Mouse (Mus musculus) liver, postnatal 0 days (tissue): ENCODE measurements around the gene Boc. TPM values are rescaled to one million over a fixed set of nuclear protein-coding genes. Genes with fewer than 3 reads are reported as not detected.

ENCODE experiments used
- ATAC-seq: fragments of 200-750 bp; cut with Nextera tagmentation; 2 replicates; pipeline ENCODE4 v1.8.0; 2017; ENCODE audit warnings: mild to moderate bottlenecking, moderate library complexity
- DNase-seq: peaks from one replicate; pipeline ENCODE4 v3.0.0-alpha.2; 2016
- H3K27ac ChIP-seq: fragments of 300-500 bp; sonication (generic); 2 replicates; pipeline ENCODE4 v1.5.1; 2014; ENCODE audit warnings: antibody characterized with exemption, moderate library complexity, mild to moderate bottlenecking, low read depth
- H3K27me3 ChIP-seq: fragments of 300-500 bp; sonication (generic); 2 replicates; pipeline ENCODE4 v1.6.1; 2014; ENCODE audit warnings: low read length, control low read depth, mixed read lengths; ENCODE audit not compliant: insufficient read depth
- H3K36me3 ChIP-seq: fragments of 300-500 bp; sonication (generic); replicated peaks from 2 replicates; pipeline ENCODE4 v1.6.1; 2014; ENCODE audit warnings: mild to moderate bottlenecking, control low read depth, low read length, moderate library complexity, mixed read lengths; ENCODE audit not compliant: insufficient read depth
- H3K4me1 ChIP-seq: fragments of 300-500 bp; sonication (generic); 2 replicates; pipeline ENCODE4 v1.6.1; 2014; ENCODE audit warnings: antibody characterized with exemption, mild to moderate bottlenecking, control low read depth; ENCODE audit not compliant: insufficient read depth
- H3K4me2 ChIP-seq: fragments of 300-500 bp; sonication (generic); 2 replicates; pipeline ENCODE4 v1.6.1; 2014; ENCODE audit warnings: low read depth, mild to moderate bottlenecking, low read length, moderate library complexity, mixed read lengths
- H3K4me3 ChIP-seq: fragments of 300-500 bp; sonication (generic); 2 replicates; pipeline ENCODE4 v1.5.1; 2014; ENCODE audit warnings: low read depth, low read length
- H3K9ac ChIP-seq: fragments of 300-500 bp; sonication (generic); replicated peaks from 2 replicates; pipeline ENCODE4 v1.6.1; 2014; ENCODE audit warnings: mild to moderate bottlenecking, moderate library complexity
- H3K9me3 ChIP-seq: fragments of 300-500 bp; sonication (generic); 2 replicates; pipeline ENCODE4 v1.6.1; 2016; ENCODE audit warnings: mild to moderate bottlenecking, control low read depth, low read length, mixed read lengths
- CTCF ChIP-seq: sonication (generic); IDR thresholded peaks from 2 replicates; pipeline ENCODE4 v1.5.1; 2016; ENCODE audit warnings: antibody characterized with exemption, low read depth
- EP300 ChIP-seq: IDR thresholded peaks from 2 replicates; pipeline ENCODE4 v1.6.1; 2016; ENCODE audit warnings: antibody characterized with exemption, low read depth, mild to moderate bottlenecking
- WGBS: fragments of 180-500 bp; shearing (Covaris S2); extraction: QIAGEN DNeasy Blood & Tissue Kit; methylation state at CpG from one replicate; pipeline ENCODE4 v1.1.7; 2014; ENCODE audit not compliant: insufficient replicate concordance; 5-methylcytosine and 5-hydroxymethylcytosine counted together
- polyA plus RNA-seq: library from polyadenylated mRNA; unstranded; fragments of >200 nt; fragmentation: Nextera tagmentation; extraction: Ambion mirVana; gene quantifications from 2 replicates; pipeline ENCODE4 v1.2.1, GENCODE M21; 2015

The Boc gene
- polyA plus RNA-seq, 1 experiment from 2014 or later = 0.14 TPM

DNA sequence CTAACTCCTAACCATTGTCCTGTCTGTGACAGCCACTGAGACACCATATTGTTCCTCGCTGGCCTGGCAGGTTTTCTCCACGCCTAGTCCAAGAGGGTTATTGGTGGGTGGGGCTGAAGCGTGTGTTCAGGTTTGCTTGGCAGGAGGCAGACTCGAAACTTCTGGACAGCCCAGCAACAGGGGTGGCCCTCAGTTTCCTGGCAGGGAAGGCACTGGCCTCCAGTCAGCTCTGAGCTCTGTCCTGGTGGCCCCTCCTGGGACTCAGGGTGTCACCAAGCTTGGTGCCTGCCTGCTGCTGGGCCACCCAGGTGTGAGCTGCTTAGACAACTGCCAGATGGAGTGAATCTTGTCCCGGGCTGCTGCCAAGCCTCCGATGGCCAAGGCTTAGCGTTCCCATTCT, 56.4 kb downstream of the Boc start:
- ATAC-seq (no peak), DNase-seq (no peak)
- Histone ChIP-seq H3K4me3 (no peak overlapping the region), H3K27me3 (no peaks in the 10 kb centered on the region), H3K9ac (no peak overlapping the region), H3K4me1 (no peaks in the 10 kb centered on the region), H3K4me2 (no peak overlapping the region), H3K36me3 (no peaks in the 10 kb centered on the region), H3K9me3 (no peaks in the 10 kb centered on the region), H3K27ac (no peak overlapping the region)
- 67% methylated on average over 7 of the region's 7 CpGs for WGBS
- TF ChIP-seq CTCF = no peak
- no peak for TF ChIP-seq EP300

DNA sequence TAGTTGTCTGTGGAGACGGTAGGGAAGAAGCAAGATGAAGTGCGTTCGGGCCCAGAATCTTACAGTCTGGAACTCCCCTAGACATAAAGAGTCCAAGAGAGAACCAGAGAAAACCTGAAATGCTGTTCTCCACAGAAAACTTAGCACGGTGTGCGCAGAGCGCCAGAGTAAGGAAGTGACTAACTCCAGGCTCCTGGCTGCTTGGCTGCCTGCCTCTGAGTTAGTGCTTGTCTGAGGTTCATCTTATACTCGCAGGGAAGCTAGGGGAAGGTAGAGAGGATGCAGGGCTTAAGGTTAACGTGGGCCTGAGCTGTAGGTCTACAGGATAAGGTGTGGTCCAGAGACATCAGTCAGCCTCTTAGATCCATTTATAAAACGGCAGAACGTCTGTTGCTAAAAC, 56.9 kb downstream of the Boc start:
- Histone ChIP-seq H3K27ac (no peak overlapping the region), H3K4me2 (no peak overlapping the region), H3K4me1 (no peaks in the 10 kb centered on the region), H3K9ac (no peak overlapping the region), H3K4me3 (no peak overlapping the region), H3K27me3 (no peaks in the 10 kb centered on the region), H3K36me3 (no peaks in the 10 kb centered on the region), H3K9me3 (no peaks in the 10 kb centered on the region)
- DNase-seq = no peak
- TF ChIP-seq EP300 (no peak), CTCF (no peak)
- WGBS = 81% methylated on average over 10 of the region's 10 CpGs
- no peak for ATAC-seq

DNA sequence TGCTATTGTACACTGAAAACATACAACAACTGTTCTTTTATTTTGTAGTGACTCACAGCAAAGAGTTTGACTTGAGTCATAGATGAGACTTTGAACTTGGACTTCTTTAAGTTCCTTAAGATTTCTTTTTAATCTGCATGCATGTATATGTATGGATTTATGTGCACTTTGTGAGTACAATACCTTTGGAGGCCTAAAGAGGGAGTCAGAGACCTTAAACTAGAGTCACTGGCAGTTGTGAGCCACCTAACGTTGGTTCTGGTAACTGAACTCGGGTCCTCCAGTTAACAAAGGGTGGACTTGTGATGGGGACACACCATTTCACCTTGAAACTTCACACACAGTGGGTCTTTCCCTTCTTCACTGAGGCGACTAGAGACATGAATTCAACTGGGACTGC, 60.2 kb downstream of the Boc start:
- Histone ChIP-seq H3K27ac (no peak overlapping the region), H3K36me3 (no peaks in the 10 kb centered on the region), H3K4me2 (no peak overlapping the region), H3K4me3 (no peak overlapping the region), H3K9me3 (no peaks in the 10 kb centered on the region), H3K9ac (no peak overlapping the region), H3K27me3 (no peaks in the 10 kb centered on the region), H3K4me1 (no peaks in the 10 kb centered on the region)
- ATAC-seq (no peak), DNase-seq (no peak)
- no peak for TF ChIP-seq EP300
- WGBS = 77% methylated on average over 3 of the region's 3 CpGs

DNA sequence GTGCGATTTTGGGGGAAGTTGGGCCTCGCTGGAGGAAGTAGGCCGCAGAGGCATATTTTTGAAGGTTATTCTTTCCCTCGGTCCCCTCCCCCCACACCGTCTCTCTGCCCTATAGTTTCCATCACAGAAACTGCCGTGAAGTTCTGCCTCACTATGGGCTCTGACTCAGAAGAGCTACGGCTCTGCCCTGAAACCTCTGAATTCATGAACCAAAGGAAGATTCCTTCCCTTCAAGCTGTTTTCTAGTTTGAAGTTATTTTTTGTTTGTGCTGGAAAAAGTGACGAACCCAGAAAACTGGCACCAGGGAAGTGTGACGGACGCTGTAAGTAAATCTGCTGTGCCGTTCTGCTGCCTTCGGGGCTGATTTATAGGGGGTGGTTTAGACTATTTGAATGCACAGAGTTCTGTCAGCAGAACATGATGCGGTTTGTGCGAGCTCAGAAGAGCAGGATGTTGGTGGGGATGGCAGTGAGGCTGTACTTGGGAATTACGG, 61.7 kb downstream of the Boc start:
- 43% methylated on average over 15 of the region's 15 CpGs for WGBS
- ATAC-seq (no peak), DNase-seq (no peak)
- Histone ChIP-seq H3K27me3 (no peaks in the 10 kb centered on the region), H3K4me1 (no peaks in the 10 kb centered on the region), H3K36me3 (no peaks in the 10 kb centered on the region), H3K9me3 (no peaks in the 10 kb centered on the region), H3K27ac (no peak overlapping the region), H3K4me3 (no peak overlapping the region), H3K4me2 (no peak overlapping the region), H3K9ac (no peak overlapping the region)
- TF ChIP-seq CTCF (no peak), EP300 (no peak)

DNA sequence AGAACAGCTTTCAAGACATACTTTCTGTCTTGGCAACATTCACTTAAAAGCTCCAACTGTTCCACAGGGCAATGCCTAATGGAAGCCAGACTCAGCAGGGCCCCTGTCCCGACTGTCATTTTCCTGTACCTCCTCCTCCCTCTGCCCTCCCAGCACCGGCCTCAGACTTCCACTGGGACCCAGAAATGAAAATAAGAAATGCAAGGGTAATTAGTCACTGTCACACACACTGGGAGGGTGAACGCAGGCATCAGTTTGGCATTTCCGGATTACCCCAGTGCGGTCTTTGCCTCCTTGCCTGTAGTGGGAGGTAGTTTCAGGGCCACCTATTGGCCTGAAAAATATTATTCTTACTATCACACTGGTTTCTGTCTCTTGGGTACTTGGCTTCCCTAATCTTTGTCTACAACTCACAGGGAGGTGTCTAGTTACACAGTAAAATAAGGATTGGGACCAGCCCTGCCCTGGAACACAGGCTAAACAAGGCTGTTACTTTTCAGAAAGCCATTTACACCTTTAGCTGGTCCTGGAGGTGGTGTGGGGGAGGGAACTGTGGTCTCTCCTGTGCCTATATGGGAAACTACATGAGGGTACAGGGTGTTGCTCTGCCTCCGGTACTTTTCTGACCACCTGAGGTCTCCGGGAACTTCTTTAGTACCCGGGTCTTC, 64.1 kb downstream of the Boc start:
- no peak for DNase-seq
- no peak for TF ChIP-seq EP300
- Histone ChIP-seq H3K27ac (no peak overlapping the region), H3K4me1 (no peaks in the 10 kb centered on the region), H3K4me3 (no peak overlapping the region), H3K4me2 (no peak overlapping the region), H3K36me3 (no peaks in the 10 kb centered on the region), H3K9ac (no peak overlapping the region), H3K27me3 (no peaks in the 10 kb centered on the region), H3K9me3 (no peaks in the 10 kb centered on the region)
- no peak for ATAC-seq
- WGBS = 36% methylated on average over 8 of the region's 8 CpGs

DNA sequence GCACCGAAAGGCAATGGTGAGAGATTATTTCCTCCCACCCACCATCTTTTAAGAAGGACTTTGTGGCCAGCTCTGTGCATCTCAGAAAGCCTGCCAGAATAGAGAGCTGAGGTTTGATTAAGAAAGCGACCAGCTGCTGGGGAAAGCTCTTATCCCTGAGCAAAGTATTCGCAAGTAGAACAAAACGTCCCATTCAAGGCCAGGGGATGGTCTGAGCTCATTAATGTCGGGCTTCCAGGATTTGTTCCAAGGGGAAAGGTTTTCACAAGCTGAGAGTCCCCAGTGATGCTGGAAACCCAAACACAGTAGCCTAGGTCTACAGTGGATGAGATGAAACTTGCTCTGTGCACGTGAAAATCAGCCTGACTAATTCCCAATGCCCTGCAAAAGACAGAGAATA, 64.8 kb downstream of the Boc start:
- H3K36me3 ChIP-seq = no peaks in the 10 kb centered on the region
- DNase-seq = no peak
- no peak overlapping the region for H3K4me3 ChIP-seq
- 65% methylated on average over 6 of the region's 6 CpGs for WGBS
- TF ChIP-seq CTCF = no peak
- TF ChIP-seq EP300 = no peak
- ATAC-seq = no peak
- no peak overlapping the region for H3K9ac ChIP-seq
- H3K9me3 ChIP-seq = no peaks in the 10 kb centered on the region
- H3K27me3 ChIP-seq = no peaks in the 10 kb centered on the region
- no peak overlapping the region for H3K4me2 ChIP-seq
- H3K4me1 ChIP-seq = no peaks in the 10 kb centered on the region
- H3K27ac ChIP-seq = no peak overlapping the region

DNA sequence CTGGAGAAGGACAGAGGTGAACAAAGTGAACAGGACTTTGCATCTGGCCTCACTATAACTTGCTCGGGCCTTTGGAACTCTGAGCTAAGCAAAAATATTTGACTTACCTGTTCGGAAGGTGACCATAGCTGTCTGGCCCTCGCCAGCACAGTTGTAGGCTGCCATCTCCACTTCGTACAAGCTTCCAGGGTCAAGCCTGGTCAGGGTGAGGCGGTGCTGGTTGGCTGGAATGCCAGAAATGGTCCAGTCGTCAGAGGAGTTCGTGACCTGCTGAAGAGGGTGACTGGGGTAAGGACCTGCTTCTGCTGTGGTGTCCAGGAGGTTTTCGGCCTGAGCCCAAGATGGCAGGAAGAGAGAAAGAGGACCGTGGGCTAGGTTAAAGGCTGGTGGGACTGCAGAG, 66.0 kb downstream of the Boc start:
- DNase-seq = no peak
- Histone ChIP-seq H3K9me3 (no peaks in the 10 kb centered on the region), H3K4me3 (no peak overlapping the region), H3K9ac (no peak overlapping the region), H3K27me3 (no peaks in the 10 kb centered on the region), H3K4me2 (no peak overlapping the region), H3K27ac (no peak overlapping the region), H3K4me1 (no peaks in the 10 kb centered on the region), H3K36me3 (no peaks in the 10 kb centered on the region)
- 75% methylated on average over 9 of the region's 9 CpGs for WGBS
- TF ChIP-seq CTCF = no peak
- TF ChIP-seq EP300 = no peak
- no peak for ATAC-seq
